Mouse (Mus musculus) lung, adult 18-20 months (tissue): Measurements from ENCODE around the gene Resf1.
"Not testable (repeated sequence)": the region's sequence is repeated elsewhere in the genome, so short reads cannot be mapped to it uniquely, and the experiment has no call there.

Experiments used
- DNase-seq, 2 experiments: peaks; one replicate each; pipeline ENCODE4 v3.0.0; 2022; ENCODE audit warnings: mixed read lengths in 2 of 2

Gene Resf1

DNA sequence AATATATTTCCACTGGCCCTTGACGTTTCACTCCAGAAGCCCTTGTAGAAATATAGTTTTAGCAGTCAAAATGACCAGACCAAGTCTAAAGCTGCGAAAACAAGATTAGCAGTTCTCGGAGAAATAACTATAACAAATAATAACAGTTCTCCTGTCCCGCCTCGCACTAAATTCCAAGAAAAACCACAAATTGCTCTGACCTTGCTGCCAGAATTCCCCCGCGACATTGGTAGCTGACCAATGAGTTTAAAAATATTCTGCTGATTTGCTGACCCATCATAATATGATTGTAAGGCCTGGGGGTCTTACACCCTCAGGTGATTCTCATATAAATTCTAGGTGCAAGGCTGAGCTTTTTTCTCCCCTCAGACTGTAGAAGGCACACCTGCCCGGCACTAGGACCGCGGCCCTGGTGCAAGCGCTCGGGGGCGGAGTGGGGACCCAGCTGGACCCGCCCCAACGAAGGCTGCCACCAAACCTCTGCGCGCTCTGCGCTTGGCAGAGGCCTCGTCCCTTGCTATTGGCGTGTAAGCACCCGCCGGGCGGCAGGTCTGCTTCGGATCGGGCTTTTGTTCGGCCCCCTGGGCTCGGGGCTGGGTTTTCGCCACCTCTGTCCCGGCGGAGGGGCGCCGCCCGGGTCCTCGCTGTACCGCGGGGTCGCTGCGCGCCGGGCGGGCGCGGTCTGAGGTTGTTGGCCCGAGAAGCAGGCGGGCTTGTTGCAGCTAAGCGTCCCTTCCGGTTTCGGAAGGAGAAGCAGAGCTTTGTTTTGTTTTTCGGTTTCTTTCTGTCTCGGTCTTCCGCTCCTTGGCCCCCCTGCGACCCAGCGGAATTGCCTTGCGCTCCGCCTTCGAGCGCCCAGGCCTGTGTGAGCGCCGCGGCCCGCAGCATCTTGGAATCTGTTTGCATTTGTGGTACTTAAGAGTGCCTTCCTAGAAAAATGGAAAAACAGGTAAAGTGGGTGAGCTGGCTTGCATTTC, at the start of gene Resf1:
TSS of gene Resf1 (plus strand) at position 459 of the 977 bp plus-strand sequence.
- peak; percentile 89 to 92 for DNase-seq

DNA sequence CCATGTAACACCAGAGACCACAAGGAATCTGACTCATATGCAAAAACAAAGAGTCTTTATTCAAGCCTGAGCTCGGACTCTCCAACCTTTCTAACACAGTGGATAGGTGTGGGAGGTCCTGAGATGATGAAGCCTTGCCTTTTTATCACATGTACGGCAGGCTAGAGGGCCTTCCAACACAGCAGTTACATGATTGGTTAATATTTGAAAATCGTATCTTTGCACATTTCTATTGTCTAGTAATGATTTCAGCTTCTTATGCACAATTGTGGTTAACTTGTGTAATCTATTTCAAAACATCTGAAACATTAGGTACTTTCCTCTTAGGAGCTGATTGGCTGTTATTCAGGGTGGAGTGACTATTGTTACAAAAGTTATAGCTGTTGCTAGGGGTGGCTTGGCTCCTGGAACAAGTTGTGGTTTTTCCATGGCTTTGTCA, 48.4 kb upstream of the Resf1 start:
- DNase-seq: peak in 1 of 2 experiments; percentile 21

DNA sequence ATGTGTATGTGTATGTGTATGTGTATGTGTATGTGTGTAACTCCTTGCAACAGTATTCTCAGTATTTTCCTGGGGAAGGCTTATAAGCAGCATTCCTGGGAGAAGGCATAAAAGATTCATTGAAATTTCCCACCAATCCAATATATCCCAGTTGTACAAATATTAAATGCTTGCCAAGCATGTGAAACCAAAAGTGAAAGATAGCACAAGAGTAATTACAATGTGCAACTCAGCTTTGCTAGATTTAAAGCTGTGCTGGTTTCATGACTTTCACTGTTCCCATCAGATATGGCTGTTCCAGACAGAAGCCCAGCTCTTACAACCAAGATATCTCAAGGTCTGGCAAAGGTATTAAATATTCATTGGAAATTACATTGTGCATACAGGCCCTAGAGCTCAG, 41.3 kb upstream of the Resf1 start:
- DNase-seq: no peak

DNA sequence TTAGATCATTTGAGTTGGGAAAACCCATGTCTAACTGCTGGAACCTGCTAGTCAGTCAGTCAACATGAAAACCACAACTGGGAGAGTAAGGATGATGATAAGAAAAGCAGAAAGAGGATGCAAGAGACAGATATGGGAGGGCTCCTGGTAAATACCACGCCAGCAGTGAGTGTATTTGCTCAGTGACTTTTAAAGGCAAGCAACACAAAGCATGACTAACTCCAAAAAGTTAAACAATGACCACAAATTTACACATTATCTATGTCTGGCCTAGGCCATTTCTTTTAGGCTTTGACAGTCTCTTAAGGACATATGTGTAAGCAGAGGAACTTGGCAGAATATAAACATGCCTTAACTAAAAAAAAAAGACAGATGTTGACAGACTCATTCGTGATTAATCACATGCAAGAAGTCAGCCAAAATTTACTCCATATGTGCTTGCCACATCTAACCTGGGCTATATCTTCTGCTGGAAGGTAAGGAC, 30.9 kb upstream of the Resf1 start:
- no peak for DNase-seq

DNA sequence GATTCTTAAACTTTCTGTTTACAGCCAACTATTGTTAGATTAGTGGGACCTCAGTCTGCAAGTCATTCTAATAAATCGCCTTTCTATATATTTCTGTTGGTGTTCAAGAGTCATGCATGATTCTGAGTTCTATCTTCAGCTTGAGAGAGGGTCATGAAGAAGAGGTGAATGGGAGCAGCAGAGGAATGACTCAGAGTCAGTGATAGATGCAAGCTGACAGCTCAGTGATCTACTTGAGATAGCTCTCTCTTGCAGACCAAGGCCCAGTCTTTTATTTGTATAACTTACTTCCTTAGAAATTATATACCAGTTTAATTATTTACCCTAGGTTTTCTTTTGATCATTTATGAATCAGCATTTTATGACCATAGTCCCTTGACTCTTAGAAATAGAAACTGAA, 30.3 kb upstream of the Resf1 start:
- no peak for DNase-seq

DNA sequence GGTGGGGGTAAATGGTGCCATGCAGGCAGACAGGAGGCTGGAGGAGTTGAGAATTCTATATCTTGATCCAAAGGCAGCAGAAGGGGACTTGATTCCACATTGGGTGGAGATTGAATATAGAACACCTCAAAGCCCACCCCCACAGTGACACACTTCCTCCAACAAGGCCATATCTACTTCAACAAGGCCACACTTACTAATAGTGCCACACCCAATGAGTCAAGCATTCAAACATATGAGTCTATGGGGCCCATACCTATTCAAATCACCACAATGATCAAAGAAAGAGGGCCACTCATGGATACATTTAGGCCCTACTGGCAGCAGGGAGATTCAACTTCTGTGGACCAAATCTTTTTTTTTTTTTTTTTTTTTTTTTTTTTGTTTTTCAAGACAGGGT, 28.7 kb upstream of the Resf1 start:
- no peak for DNase-seq

DNA sequence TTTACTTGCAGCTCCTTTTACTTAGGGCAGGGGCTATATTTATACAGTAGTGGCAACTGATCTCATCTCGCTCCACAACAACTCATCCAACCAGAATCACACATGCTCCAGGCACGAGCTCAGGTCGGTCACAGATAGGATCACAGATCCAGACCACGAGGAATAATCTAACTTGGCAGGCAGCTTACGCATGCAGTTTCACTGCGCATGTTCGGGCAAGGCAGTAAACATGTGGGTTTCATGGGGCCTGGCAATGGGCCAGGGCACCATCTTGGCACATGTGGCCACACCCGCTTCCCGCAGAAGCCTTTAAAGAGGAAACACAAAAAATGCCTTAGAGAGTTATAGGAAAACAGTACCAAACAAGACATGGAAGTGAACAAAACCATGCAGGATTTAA, 21.0 kb upstream of the Resf1 start:
- DNase-seq: not testable (repeated sequence)

DNA sequence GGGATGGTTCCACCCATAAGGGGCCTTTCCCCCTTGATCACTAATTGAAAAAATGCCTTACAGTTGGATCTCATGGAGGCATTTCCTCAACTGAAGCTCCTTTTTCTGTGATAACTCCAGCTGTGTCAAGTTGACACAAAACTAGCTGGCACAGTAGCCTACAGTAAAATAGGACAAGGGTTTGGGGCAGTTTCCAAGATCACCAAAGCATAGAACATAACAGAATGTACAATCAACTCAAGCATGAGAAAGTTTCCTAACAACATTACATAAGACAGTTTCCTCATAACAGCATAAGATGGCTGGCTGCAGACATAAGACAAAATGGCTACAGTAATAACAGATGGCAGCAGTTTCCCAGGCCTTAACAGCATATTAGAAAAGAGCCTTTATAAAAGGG, 6.0 kb upstream of the Resf1 start:
- not testable (repeated sequence) for DNase-seq

DNA sequence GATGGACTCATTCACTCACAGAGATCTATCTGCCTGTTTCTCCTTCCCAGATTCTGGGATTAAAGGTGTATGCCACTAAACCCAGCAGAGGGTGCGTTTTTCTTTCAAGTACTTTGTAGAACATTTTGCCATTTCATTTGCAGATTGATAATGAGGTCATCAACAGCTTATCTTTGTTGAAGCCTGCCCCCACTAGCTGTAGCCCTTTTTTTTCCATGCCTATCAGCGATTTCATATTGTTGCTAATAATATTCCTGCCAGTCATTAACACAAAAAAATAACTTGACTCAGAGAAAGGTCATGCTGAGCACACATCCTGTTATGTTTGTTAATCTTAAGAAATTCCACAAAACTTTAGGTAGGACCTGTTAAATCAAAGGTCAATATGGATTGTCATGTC, 2.1 kb upstream of the Resf1 start:
- DNase-seq: no peak

DNA sequence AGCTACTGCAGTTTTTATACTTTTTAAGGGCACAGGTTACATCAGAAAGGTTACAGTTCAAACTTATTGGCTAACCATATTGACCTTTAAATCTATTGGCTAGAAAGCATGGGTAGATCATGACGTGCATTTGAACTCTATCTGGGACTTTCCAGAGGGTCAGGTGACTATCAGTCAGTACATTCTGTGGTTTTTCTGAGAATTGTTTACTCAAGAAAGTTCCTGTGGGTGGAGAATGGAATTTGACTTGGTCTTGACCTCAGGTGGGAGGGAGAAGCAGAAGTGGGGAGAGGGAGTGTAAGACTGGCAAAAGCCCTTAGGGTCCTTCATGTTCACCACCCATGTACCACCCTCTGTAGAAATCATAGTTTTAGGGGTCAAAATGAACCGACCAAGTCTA, 1.4 kb upstream of the Resf1 start:
- no peak for DNase-seq

DNA sequence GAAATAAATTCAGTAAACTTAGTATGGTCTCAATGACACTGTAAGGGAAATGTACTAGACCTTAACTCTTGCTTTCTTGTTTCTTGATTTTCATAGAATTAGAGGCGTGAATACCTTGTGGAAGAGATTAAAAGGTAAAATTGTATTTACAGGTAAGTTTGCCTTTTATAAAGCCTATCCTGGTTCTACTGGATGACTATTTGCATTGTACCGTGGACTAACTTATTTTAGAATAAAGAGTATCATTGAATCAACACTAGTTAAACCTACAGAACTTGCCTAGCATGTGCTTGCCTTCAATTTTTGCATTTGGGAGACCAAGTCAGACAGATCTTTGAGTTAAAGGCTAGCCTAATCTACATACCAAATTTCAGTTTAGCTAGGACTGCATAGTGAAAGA, 1.0 kb downstream of the Resf1 start:
- DNase-seq: no peak

DNA sequence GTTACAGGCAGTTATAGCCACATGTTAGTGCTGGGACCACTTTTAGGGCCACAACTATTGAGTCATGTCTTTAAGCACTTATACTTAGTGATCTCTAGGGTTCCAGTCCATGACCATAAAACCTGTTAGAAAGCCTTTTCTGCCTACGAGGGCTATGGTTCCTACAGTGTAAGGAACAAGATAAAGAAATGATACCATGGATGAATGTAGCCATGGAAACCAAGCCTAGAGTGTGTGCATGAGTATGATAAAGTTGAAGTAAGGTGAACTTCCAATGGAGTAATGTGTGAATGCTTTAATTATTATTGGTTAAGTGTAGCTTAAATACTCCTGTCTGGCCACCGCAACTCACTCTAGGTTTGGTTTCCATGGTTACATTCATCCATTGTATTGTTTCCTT, 1.8 kb downstream of the Resf1 start:
- DNase-seq: no peak

DNA sequence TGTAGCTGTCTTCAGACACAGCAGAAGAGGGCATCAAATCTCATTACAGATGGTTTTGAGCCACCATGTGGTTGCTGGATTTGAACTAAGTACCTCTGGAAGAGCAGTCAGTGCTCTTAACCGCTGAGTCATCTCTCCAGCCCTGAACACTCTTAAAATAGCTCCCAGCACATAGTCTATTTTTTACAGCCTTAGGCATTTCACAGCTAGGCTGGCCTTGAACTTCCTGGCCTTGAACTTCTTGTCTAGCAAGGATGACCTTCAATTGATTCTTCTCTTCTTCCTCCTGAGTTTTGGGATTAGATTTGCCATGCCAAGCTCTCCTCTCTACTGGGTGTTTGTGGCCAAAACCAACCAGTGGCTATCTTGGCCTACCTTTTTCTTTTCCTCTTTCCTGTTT, 2.6 kb downstream of the Resf1 start:
- DNase-seq: no peak

DNA sequence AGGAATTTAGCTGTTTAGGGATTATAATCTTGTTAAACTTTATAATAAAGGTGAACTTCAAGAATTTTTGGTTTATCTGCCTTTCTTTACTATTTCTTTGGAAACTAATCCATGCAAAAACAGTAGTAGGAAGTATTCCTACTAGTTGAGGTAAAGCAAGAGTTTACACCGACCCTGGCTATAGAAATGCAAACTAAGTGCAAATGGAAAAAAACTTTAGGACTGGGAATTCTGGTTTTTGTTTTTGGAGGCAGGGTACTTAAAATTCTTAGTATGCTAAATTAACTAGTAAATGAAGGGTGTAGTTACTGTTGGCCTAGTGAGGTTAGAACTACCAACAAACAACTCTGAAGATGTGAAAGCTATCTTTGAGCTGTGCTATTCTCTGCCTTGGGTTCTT, 3.0 kb downstream of the Resf1 start:
- DNase-seq: no peak

DNA sequence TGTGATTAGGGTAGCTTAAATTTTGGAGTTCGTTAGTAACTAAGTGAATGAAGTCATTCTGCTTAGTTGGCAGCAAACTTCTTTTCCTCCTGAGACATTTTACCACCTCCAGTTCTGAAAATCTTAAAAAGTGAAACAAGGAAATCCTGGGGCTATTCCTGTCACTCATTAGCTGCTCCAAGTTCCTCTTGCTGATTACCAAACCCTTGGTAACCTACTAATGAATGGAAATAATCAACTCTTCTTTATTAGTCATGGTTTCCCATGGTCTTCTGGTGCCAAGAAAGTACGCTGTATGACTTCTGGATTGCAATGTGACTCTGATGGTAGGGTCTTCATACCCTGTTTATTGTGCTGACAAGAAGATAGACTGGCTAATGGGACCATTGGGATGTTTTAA, 5.7 kb downstream of the Resf1 start:
- no peak for DNase-seq

DNA sequence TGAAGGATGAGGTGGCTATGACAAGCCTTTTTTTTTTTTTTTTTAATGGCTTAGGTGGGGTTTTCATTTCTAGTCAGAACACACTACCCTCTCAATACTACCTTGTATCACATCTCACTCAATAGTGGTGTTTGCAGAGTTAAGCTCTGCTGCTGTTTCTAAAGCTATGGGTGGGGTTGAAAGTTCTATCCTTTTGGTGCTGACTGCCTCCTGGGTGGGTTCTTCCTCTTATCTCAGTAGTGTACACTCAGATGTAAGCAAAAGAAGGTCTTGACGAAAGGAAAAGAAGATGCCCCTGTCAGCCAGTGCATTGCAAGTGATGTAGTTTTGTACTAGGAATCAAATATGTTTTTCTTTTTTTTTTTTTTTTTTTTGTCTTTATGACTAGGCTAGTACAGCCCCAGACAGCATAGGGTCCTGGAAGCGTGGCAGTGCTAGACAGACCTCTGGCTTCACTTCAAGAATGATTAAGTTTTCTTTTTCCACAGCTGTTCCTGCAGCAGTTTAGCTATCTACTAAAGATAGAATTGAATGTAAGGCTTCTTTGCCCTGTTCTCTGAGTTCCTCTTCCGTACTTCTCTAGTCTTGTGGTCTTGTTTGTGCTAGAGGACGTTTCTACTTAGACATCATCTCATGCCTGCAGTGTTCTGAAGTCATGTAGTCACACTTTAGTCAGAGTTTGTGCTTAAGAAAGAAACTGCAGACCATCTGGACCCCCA, 14.5 kb downstream of the Resf1 start:
- peak in 1 of 2 experiments; percentile 5 for DNase-seq

DNA sequence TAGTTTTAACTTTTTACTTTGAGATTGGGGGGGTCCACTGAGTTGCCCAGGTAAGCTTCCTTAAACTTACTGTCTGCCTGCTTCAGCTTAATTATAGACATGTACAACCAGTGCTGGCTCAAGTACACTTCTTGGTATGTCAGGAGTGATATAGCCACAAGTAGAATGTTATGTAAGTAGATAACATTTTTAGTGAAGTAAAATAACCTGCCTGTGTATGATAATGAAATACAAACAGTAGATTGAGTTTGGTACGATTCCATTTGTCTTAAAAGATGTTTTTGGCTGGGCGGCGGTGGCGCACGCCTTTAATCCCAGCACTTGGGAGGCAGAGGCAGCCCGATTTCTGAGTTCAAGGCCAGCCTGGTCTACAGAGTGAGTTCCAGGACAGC, 15.0 kb downstream of the Resf1 start:
- no peak for DNase-seq

DNA sequence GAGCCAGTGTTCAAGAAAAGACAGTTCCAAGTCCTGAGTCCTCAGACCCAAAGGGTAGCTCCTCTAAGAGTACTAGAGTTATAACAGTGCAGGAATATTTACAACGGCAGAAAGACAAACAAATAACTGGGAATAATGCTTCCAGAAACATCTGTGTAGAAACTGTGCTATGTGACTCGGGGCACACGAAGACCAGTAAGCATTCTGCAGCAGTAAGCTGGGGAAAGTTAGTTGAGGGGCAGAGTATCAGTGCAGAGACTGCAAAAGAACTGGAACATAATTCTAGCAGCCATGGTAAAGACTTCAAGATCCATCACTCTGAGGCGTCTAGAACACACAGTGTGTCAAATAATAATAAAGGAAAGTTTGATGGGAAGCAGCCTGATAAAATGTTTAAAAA, 19.9 kb downstream of the Resf1 start:
- DNase-seq: no peak

DNA sequence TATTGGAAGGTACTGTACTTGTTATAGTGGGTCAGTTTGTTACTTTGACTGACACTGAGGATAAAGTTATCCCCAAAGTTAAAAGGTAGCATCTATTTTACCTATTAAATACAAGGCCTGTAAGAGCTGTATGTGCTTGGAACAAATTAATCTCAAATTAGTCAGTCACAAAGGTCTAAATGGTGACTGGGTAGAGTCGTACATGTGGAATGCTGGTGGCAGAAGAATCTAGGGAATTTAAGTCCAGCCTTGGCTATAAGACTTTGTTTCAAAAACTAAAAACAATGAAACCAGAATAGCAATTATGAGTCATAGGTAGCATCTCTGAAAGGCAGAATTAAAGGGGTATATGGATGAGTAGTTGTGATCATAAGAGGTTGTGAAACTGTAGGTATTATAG, 21.1 kb downstream of the Resf1 start:
- DNase-seq: no peak

DNA sequence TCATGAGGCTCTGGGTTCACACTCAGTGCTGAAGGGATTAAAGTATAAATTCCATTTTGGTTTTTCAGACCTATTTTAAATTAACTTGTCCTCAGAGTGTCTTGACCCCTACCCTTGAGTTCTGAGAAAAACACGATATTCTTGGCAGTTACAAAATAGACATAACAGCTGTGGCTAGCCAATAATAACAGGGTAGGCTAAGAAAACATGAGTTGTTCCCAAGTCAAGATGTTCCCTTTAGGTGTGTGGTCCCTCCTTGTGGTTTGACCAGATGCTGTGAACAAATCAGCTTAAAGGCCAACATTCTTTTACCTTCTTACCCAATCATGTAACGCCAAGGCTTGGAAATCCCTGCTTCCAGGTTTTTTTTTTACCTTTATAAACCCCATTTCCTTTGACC, 23.8 kb downstream of the Resf1 start:
- DNase-seq: no peak

DNA sequence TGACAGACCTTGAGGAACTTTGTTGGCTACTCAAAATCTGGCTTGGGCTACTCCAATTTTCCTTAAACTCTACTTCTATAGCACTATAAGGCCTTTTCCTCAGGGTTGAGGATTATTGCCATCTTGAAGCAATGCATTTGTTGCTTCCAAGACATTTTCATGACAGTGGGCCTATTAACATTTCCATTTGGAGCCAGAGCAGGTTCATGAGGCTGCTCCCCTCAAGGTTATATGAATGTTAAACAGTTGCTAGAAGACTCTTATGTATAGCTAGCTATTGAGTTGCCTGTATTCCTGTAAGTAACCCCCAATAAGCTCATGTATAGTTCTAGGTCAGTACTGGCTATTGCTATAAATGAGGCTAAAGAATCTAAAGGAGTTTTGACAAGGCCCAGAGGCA, 28.8 kb downstream of the Resf1 start:
- DNase-seq: no peak

DNA sequence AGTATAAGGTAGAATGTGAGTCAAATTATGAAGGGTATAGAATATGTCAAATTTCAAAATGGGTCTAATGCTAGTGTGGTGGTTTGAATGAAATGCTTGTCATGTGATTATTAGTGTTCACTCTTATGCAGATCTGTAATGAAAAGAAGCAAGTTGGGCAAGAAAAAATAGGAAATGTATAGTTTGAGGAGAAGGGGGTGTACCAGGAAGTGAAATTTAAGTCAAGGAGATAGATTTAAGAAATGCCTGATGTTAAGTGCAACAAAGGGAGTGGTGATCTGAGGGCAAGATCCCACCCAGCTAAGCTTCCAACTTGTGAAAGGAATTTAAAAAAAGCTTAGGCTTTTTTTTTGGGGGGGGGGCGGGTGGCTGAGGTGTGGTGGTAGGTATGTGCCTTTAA, 29.4 kb downstream of the Resf1 start:
- DNase-seq: no peak

DNA sequence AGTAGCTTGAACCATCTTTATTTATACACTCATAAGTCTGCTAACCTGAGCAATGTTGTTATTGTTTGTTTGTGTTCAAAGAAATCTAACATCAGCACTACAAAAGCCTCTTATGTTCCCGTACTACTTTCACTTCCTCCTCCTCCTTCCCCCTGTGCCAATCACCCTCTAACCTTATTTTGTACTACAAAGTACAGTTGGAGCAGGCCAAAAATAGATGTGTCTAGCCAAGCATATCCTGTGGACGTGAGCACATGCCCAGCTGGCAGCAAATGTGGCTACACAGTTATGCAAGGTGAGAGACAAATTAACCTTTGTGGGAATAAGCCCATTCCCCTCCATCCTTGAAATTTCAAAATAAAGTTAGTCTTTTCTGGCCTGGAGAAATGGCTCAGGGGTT, 34.6 kb downstream of the Resf1 start:
- DNase-seq: no peak

DNA sequence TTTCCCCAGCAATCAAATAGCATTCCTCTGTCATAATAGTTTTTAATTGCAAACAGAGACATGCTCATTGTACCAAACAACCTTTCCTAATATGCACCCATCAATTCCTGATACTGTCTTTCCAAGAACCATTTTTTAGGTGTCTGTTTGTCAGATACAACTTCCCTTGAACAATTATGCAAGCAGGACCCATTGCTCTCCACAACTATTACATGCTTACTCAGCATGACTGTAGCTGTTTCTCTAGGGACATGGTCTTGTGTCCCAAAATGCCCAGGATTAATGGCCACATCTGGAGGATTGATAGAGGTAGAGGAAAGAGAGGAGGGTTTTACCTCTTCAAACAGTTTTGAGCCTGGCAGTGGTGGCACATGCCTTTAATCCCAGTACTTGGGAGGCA, 35.2 kb downstream of the Resf1 start:
- DNase-seq: no peak
